Mouse (Mus musculus) retina, adult 2 months (tissue): ENCODE data around the gene Strip2.

Experiments
- DNase-seq: peaks from one replicate; pipeline ENCODE4 v3.0.0-alpha.2; 2012; ENCODE audit warnings: low read depth, low spot score

Gene Strip2

DNA sequence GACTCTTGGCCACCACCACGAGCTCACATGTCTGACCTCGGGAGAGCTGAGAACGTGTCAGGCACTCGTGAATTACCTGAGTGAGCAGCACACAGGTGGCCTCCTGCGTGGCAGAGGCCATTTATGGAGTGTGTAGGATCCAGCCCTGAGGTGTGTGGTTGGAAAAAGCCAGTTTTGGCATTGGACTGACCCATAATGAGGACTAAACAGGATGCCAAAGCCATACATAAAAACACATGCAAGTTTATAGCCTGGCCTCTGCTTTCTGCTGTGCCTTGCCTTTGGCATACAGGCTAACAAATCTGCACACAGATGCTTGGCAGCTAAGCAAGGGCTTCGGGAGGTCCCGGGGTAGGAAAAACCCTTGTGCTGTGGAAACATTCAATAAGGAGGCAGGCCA lies 92.4 kb downstream of the Strip2 start:
- no peak for DNase-seq
